Mouse (Mus musculus) urinary bladder, postnatal 0 days (tissue): ENCODE data around the gene Olfr1444. TPM values are rescaled to one million over a fixed set of nuclear protein-coding genes. Genes with fewer than 3 reads are reported as not detected.

Experiments
- polyA plus RNA-seq: library from polyadenylated mRNA; unstranded; fragments of >200 nt; fragmentation: Nextera tagmentation; extraction: Ambion mirVana; gene quantifications from 2 replicates; pipeline ENCODE4 v1.2.1, GENCODE M21; 2015

Gene Olfr1444
- polyA plus RNA-seq, result not detected in 2 replicates

DNA sequence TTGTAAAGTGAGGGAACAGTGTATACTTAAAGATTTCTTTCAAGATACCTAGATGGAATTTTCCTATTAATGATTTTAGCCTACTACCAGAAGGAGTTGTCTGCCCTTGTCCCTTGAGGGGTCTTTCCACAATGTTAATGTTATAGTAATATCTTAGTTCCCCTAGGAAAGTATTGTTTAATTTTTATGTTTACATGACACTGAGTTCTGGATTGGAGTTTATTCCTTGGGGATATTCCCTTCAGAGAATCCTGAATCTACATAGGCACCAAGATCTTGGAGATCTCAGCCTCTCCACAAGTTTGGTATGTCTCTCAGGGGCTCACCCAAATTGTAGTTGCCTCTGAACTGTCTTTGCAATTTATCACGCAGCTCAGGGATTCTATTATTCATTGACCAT lies at the start of gene Olfr1444:
TSS of gene Olfr1444 (plus strand) at position 301 of the 400 bp plus-strand sequence.

DNA sequence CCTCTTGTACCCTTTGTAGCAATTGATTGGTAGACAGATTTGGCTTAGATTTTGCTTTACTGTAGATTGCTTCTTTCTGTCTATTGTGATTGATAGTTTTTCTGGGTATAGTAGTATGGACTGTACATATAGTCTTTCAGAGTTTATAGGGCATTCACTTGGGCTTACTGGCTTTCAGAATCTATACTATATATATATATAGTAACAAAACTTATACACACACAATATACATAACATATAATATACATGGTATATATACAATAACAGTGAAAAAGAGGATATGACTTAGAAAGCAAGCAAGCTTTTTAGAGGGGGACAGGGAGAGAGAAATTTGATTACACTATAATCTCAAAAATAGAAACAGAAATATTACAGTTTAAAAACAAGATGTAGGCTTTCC lies 10.7 kb upstream of the Olfr1444 start, which contains the start of gene Gm5244:
TSS of gene Gm5244 (plus strand) at position 301 of the 400 bp plus-strand sequence.

GRCm38 (mm10) chr19:12883555-12883954 lies 26.5 kb downstream of the Olfr1444 start, which contains the start of gene Olfr1445:
Gene Olfr1445 (plus strand): TSS chr19:12883855.

DNA sequence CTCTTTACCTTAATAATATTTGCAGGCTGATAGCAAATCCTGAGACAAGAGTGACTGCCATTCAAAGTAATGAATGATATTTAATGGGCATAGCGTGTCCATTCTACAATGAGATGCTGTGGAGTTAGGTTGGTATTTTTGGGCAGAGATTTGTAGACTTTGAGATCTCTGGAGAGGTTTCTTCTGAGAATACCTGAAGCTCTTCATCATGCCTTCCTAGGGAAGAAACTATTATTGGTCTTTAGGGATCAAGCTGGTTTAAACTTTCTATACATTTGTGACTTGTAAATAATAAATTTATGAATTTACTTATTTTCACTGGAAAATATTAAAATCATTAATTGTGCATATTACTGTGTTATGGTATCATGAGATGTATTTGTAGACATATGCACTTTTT lies 36.3 kb downstream of the Olfr1444 start, which contains the start of gene Olfr1446:
TSS of gene Olfr1446 (minus strand) at position 101 of the 400 bp plus-strand sequence.

GRCm38 (mm10) chr19:12903643-12904042 lies 46.6 kb downstream of the Olfr1444 start, which contains the start of gene Olfr1447:
Gene Olfr1447 (minus strand): TSS chr19:12903743.

Other genes with a start within 250 kb of the Olfr1444 start
- gene Glyat, start 224.0 kb upstream of the Olfr1444 start, polyA plus RNA-seq, result not detected in 2 replicates
- gene Olfr1442, start 186.8 kb upstream of the Olfr1444 start, polyA plus RNA-seq, result not detected in 2 replicates
- gene Olfr1443, start 179.2 kb upstream of the Olfr1444 start, polyA plus RNA-seq, result not detected in 2 replicates
- gene Keg1, start 161.5 kb upstream of the Olfr1444 start, polyA plus RNA-seq, result not detected in 2 replicates
- 0.70 and 1.2 TPM in 2 replicates for gene Cntf, start 91.7 kb upstream of the Olfr1444 start, polyA plus RNA-seq
- 8.7 and 10.9 TPM in 2 replicates for gene Zfp91, start 61.2 kb upstream of the Olfr1444 start, polyA plus RNA-seq
- gene Lpxn, start 61.1 kb upstream of the Olfr1444 start, polyA plus RNA-seq, result 1.9 and 4.2 TPM in 2 replicates
- not detected in 2 replicates for gene Gm5244, start 10.6 kb upstream of the Olfr1444 start, polyA plus RNA-seq
- gene Olfr1445, start 26.6 kb downstream of the Olfr1444 start, polyA plus RNA-seq, result not detected in 2 replicates
- gene Olfr1446, start 36.2 kb downstream of the Olfr1444 start, polyA plus RNA-seq, result not detected in 2 replicates
- gene Olfr1447, start 46.5 kb downstream of the Olfr1444 start, polyA plus RNA-seq, result not detected in 2 replicates
- not detected in 2 replicates for gene Olfr1448, start 67.1 kb downstream of the Olfr1444 start, polyA plus RNA-seq
- gene Olfr1449, start 73.6 kb downstream of the Olfr1444 start, polyA plus RNA-seq, result not detected in 2 replicates
- not detected in 2 replicates for gene Olfr1450, start 93.0 kb downstream of the Olfr1444 start, polyA plus RNA-seq
- gene Olfr1451, start 137.7 kb downstream of the Olfr1444 start, polyA plus RNA-seq, result not detected in 2 replicates
- not detected in 2 replicates for gene Olfr1453, start 171.0 kb downstream of the Olfr1444 start, polyA plus RNA-seq
- not detected in 2 replicates for gene Olfr1454, start 203.3 kb downstream of the Olfr1444 start, polyA plus RNA-seq
- gene Olfr1457, start 240.6 kb downstream of the Olfr1444 start, polyA plus RNA-seq, result not detected in 2 replicates
- not detected in 2 replicates for gene Olfr1458, start 249.5 kb downstream of the Olfr1444 start, polyA plus RNA-seq